Mouse (Mus musculus): ENCODE measurements around the gene Ppfia3.

GRCm38 (mm10) chr7:45323069-45323468, 43.8 kb downstream of the Ppfia3 start:
- TF ChIP-seq CTCF (conservative IDR thresholded peaks at IDR 0.05; ENCODE audit: low read length) (no peak), POU5F1 (IDR thresholded peaks at IDR 0.05; ENCODE audit: borderline replicate concordance, low read length) (no peak), NANOG (IDR thresholded peaks at IDR 0.05; ENCODE audit: borderline replicate concordance, low read length) (no peak)

Measured in E14TG2a.4 (cell line).